Mouse (Mus musculus) heart, embryonic 15.5 days (tissue): ENCODE measurements around the gene Tmem52. TPM values are rescaled to one million over a fixed set of nuclear protein-coding genes. Genes with fewer than 3 reads are reported as not detected.
A peak's percentile ranks its signal among the peaks of the same experiment; 100 is the strongest.
"Not testable (repeated sequence)": the region's sequence is repeated elsewhere in the genome, so short reads cannot be mapped to it uniquely, and the experiment has no call there.

ENCODE experiments used
- ATAC-seq: fragments of 200-750 bp; cut with Nextera tagmentation; replicated peaks from 2 replicates; pipeline ENCODE4 v1.8.0; 2017; ENCODE audit warnings: low read depth, moderate TSS enrichment; ENCODE audit not compliant: insufficient number of reproducible peaks, insufficient read depth, low FRiP score
- H3K27ac ChIP-seq: fragments of 300-500 bp; sonication (generic); 2 replicates; pipeline ENCODE4 v1.5.1; 2015; ENCODE audit warnings: mild to moderate bottlenecking, inconsistent platforms
- H3K27me3 ChIP-seq: fragments of 300-500 bp; sonication (generic); 2 replicates; pipeline ENCODE4 v1.6.1; 2015; ENCODE audit warnings: inconsistent platforms
- H3K36me3 ChIP-seq: fragments of 300-500 bp; sonication (generic); 2 replicates; pipeline ENCODE4 v1.6.1; 2015; ENCODE audit warnings: mild to moderate bottlenecking, inconsistent platforms
- H3K4me1 ChIP-seq: fragments of 300-500 bp; sonication (generic); replicated peaks from 2 replicates; pipeline ENCODE4 v1.6.1; 2015; ENCODE audit warnings: inconsistent platforms
- H3K4me2 ChIP-seq: fragments of 300-500 bp; sonication (generic); 2 replicates; pipeline ENCODE4 v1.6.1; 2015; ENCODE audit warnings: inconsistent platforms, mild to moderate bottlenecking, moderate library complexity
- H3K4me3 ChIP-seq: fragments of 300-500 bp; sonication (generic); 2 replicates; pipeline ENCODE4 v1.5.1; 2015; ENCODE audit warnings: mild to moderate bottlenecking, inconsistent platforms
- H3K9ac ChIP-seq: fragments of 300-500 bp; sonication (generic); 2 replicates; pipeline ENCODE4 v1.6.1; 2015; ENCODE audit warnings: mild to moderate bottlenecking, inconsistent platforms
- H3K9me3 ChIP-seq: fragments of 300-500 bp; sonication (generic); replicated peaks from 2 replicates; pipeline ENCODE4 v1.6.1; 2016; ENCODE audit warnings: inconsistent platforms
- WGBS: fragments of 180-500 bp; shearing (Covaris S2); methylation state at CpG from one replicate; pipeline ENCODE4 v1.1.7; 2015; ENCODE audit warnings: mixed read lengths; 5-methylcytosine and 5-hydroxymethylcytosine counted together
- polyA plus RNA-seq: library from polyadenylated mRNA; unstranded; fragments of >200 nt; fragmentation: Nextera tagmentation; extraction: Ambion mirVana; gene quantifications from 2 replicates; pipeline ENCODE4 v1.2.1, GENCODE M21; 2015

Tmem52 gene
- not detected in 2 replicates for polyA plus RNA-seq

DNA sequence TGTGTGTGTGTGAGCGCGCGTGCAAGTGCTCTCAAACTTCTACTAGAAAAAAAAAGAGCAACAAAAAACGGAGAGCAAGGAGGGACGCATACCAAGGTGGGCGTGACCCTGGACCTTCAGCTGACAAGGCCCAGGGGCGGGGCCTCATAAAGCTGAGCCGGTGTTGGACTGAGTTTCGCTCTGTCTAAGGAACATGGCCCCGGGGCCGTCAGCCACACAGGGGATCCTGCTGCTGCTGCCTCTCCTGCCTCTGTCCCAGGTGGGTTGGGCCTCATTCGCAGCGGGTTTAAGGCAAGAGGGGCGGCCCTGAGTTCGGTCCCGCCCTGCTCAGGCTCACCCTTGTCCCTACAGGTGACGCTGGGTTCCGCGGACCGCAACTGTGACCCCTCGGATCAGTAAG lies at the start of gene Tmem52:
Gene Tmem52, plus strand, starts transcription at position 163 of the 400 bp plus-strand sequence.
- H3K4me1 ChIP-seq: peaks cover 14% of the 10 kb centered on the region
- H3K4me3 ChIP-seq: peak within 1 kb of the TSS; percentile 37
- H3K4me2 ChIP-seq: peak within 1 kb of the TSS; percentile 63
- H3K9ac ChIP-seq: 0 out of 2 replicates have a peak within 1 kb of the TSS, but pooled peaks have one; percentile 14
- ATAC-seq: 0 out of 2 replicates have a peak, but pooled peaks have one; percentile 12
- H3K27ac ChIP-seq: no peak within 1 kb of the TSS
- H3K9me3 ChIP-seq: no peaks in the 10 kb centered on the region
- peaks cover 17% of the 10 kb centered on the region for H3K27me3 ChIP-seq
- 10% methylated on average over 21 of the region's 21 CpGs for WGBS
- no peaks in the 10 kb centered on the region for H3K36me3 ChIP-seq

DNA sequence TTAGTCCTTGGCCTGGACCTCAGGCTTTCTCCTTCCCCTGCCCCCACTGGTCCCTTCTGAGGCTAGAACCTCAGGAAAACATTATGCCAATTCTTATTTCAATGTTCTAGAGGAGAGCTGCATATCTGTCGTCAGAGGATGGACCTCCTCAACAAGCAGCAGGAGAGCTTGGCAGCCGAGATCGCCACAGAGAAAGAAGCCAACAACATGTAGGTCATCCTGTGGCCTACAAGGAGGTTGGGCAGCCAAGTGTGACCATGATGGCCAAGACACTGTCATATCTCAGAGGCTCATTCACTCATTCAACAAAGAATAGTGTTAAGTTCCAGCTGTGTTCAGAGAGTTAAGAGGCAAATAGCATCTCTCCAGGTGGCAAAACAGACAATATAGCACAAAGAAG lies 48.8 kb upstream of the Tmem52 start:
- Histone ChIP-seq H3K9me3 (no peaks in the 10 kb centered on the region), H3K36me3 (no peaks in the 10 kb centered on the region), H3K4me3 (no peak overlapping the region), H3K4me2 (no peak overlapping the region), H3K4me1 (no peaks in the 10 kb centered on the region), H3K27ac (no peak overlapping the region), H3K27me3 (no peaks in the 10 kb centered on the region), H3K9ac (no peak overlapping the region)
- WGBS: 63% methylated on average over 3 of the region's 3 CpGs
- no peak for ATAC-seq

DNA sequence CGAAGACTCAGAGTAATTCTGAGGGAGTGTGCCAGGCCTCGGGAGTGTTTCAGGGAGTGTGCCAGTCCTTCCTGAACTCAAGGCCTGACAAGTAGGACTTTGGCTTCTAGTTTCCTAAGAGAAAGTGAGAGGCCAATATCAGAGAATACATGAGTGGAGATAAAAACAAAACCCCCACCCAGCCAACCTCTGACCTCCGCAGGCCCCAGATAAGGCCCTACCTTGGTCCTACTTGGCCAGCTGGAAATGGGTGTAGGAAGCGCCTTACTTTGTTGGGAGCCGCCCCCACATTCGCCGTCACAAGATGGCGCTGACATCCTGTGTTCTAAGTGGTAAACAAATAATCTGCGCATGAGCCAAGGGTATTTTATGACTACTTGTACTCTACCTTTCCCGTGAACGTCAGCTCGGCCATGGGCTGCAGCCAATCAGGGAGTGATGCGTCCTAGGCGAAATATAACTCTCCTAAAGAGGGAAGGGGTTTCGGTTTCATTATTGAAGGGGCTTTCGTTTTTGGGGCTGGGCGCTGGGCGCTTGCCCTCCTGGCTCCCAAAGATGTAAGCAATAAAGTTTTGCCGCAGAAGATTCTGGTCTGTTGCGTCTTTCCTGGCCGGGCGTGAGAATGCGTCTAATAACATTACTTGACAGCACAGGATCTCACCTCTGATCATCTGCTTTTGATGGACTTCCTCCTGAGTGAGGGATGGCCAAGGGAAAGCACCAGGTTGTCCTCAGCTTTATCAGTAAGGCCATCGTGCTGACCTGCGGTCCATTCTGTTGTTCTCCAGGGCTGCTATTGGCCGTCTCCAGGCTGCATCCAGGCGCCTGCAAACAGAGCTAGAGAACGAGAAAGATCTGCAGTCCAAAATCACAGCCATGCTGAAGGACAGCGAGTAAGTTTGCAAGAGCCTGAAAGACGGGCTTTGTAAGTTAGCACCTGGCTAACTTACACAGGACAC lies 47.2 kb upstream of the Tmem52 start:
- 72% methylated on average over 22 of the region's 30 CpGs for WGBS
- not testable (repeated sequence) for H3K9me3 ChIP-seq, H3K36me3 ChIP-seq, H3K27me3 ChIP-seq, H3K4me3 ChIP-seq, ATAC-seq, H3K27ac ChIP-seq, H3K9ac ChIP-seq, H3K4me2 ChIP-seq, H3K4me1 ChIP-seq

DNA sequence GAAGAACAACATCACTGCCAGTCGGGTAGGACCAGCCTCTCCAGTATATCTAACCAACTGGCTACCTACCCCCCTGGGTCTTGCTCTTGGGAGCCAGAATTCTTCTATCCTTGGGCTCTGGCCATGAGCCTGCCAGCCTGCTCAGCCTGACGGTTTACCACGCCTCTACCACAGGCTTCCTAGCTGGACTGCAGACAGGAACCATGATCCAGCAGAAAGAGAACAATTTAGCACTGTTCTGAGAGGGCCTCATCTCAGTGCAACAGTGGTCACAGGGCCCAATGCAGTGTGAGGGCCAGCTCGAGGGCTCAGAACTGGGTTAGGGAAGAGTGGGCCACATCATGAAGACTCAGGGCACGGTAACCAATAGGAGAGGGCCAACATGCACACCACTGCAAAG lies 44.9 kb upstream of the Tmem52 start:
- no peak for ATAC-seq
- H3K4me3 ChIP-seq: no peak overlapping the region

DNA sequence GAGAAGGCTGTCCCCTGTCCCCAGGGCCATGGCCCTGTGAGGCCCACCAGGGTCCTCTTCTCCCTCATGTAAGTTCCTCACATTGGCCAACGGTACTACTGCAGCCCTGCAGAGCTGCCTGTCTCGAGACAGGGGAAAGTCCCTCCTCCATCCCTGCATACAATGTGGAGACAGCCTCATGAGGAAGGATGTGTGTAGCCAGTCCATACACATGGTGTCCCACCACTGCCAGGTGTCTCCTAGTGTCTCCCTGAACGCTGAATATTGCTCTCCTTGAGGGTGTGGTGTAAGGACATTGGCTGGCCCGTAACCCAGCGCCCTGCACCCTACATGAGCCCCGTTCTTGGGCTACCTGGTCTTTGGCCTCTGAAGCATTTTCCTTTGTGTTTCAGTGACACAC lies 42.6 kb upstream of the Tmem52 start:
- ATAC-seq: no peak
- Histone ChIP-seq H3K9me3 (no peaks in the 10 kb centered on the region), H3K9ac (no peak overlapping the region), H3K4me1 (no peaks in the 10 kb centered on the region), H3K4me3 (no peak overlapping the region), H3K36me3 (no peaks in the 10 kb centered on the region), H3K27ac (no peak overlapping the region), H3K27me3 (0 out of 2 replicates have a peak, but pooled peaks cover 6% of the 10 kb centered on the region), H3K4me2 (no peak overlapping the region)
- 67% methylated on average over 6 of the region's 6 CpGs for WGBS

More for the DNA sequence above, 44.9 kb upstream of the Tmem52 start:
- Histone ChIP-seq H3K9ac (no peak overlapping the region), H3K27me3 (0 out of 2 replicates have a peak, but pooled peaks cover 6% of the 10 kb centered on the region), H3K4me1 (no peaks in the 10 kb centered on the region), H3K27ac (no peak overlapping the region), H3K4me2 (no peak overlapping the region), H3K36me3 (no peaks in the 10 kb centered on the region), H3K9me3 (no peaks in the 10 kb centered on the region)
- 73% methylated on average over 5 of the region's 5 CpGs for WGBS

DNA sequence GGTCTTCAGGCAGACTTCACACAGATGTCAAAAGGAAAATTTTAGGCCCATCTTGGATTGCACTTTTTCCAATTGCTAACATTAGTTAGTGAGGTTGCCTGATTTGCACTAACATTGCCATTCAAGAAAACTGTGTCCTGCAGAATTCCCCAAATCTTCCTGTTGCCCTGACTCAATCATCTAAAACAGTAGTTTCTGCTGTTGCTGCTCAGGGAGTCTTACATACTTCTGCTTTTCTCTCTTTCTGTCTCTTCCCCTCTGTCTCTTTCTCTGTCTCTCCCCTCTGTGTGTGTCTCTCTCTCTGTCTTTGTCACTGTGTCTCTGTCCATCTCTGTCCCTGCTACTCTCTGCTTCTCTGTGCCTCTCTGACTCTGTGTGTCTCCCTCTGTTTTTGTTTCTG lies 40.5 kb upstream of the Tmem52 start:
- Histone ChIP-seq H3K4me2 (no peak overlapping the region), H3K4me1 (no peaks in the 10 kb centered on the region), H3K4me3 (no peak overlapping the region), H3K9ac (no peak overlapping the region), H3K27ac (no peak overlapping the region), H3K9me3 (no peaks in the 10 kb centered on the region), H3K27me3 (0 out of 2 replicates have a peak, but pooled peaks cover 6% of the 10 kb centered on the region), H3K36me3 (no peaks in the 10 kb centered on the region)
- ATAC-seq: no peak

DNA sequence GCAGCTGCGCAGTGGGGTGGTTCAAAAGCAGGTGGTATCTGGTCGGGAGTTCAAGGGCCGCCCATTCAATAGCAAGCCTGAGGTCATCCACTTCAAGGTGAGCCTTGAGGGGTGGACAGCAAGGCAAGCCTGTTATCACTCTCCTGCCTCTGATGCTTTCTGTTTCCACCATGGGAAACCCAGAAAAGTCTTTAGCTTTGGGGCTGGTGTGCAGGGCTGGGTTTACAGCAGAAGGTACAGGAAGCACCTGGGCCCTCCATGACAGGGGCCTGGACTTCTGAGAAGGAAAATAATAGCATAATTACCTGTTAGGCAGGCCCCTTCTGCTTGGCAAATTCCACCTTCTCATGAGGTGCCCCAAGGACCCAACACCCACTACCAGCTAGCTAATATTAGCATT lies 39.7 kb upstream of the Tmem52 start:
- no peaks in the 10 kb centered on the region for H3K4me1 ChIP-seq
- WGBS: 68% methylated on average over 3 of the region's 3 CpGs
- no peaks in the 10 kb centered on the region for H3K9me3 ChIP-seq
- H3K4me3 ChIP-seq: no peak overlapping the region
- no peak overlapping the region for H3K27ac ChIP-seq
- H3K9ac ChIP-seq: no peak overlapping the region
- no peaks in the 10 kb centered on the region for H3K36me3 ChIP-seq
- no peak for ATAC-seq
- no peak overlapping the region for H3K4me2 ChIP-seq
- 0 out of 2 replicates have a peak, but pooled peaks cover 6% of the 10 kb centered on the region for H3K27me3 ChIP-seq

DNA sequence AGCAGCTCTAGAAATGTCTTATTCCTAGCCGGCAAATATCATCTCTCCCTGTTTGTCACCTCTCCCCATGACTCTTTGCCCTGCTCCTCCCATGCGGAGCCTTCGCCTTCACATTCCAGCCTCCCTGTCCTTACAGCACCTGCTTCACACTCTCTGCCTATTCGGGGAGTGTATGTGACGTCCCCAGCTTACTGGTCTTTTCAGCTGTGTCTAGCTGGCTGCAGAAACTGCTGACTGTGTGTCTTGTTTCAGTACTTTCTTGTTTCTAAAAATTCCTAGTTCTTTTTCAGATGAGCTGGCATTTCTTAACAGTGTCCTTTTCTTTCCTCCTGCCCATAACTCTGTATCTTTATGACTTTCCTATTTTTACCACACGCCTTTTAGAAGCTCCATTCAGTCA lies 36.6 kb upstream of the Tmem52 start:
- H3K4me2 ChIP-seq: no peak overlapping the region
- 74% methylated on average over 6 of the region's 6 CpGs for WGBS
- H3K9me3 ChIP-seq: no peaks in the 10 kb centered on the region
- no peaks in the 10 kb centered on the region for H3K27me3 ChIP-seq
- H3K4me3 ChIP-seq: no peak overlapping the region
- H3K27ac ChIP-seq: no peak overlapping the region
- no peaks in the 10 kb centered on the region for H3K4me1 ChIP-seq
- no peaks in the 10 kb centered on the region for H3K36me3 ChIP-seq
- H3K9ac ChIP-seq: no peak overlapping the region
- no peak for ATAC-seq

DNA sequence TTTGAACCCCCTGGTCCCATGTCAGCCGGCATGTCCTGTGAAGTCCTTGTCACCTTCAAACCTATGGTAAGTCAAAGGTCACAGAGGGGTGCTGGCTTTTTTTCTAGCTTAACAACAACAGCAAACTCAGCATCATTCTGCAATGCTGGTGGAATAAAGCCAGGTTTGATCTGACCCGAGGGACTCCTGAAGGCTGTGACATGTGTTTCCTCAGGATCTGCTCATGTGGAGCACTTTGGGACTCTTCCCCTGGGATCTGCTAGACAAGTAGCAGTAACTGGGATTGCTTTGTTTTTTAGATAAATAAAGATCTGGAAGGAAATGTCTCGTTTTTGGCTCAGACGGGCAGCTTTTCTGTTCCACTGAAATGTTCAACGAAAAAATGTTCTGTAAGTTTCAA lies 34.9 kb upstream of the Tmem52 start:
- no peak overlapping the region for H3K4me2 ChIP-seq
- H3K36me3 ChIP-seq: no peaks in the 10 kb centered on the region
- H3K4me3 ChIP-seq: no peak overlapping the region
- no peaks in the 10 kb centered on the region for H3K27me3 ChIP-seq
- H3K9ac ChIP-seq: no peak overlapping the region
- WGBS: 52% methylated on average over 5 of the region's 5 CpGs
- ATAC-seq: no peak
- no peak overlapping the region for H3K27ac ChIP-seq
- no peaks in the 10 kb centered on the region for H3K9me3 ChIP-seq
- no peaks in the 10 kb centered on the region for H3K4me1 ChIP-seq

DNA sequence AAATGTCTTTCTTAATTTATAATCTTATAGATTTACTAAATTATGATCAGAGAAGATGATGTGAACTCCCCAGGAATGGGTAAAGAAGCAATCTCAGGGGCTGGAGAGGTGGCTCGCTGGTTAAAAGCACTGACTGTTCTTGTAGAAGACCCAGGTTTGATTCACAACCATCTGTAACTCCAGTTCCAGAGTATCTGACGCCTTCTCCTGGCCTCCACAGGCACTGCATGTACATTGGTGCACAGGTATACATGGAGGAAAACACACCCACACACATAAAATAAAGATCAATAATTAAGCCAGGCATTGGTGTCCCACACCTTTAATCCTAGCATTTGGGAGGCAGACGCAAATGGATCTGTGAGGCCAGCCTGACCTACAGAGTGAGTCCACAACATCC lies 26.1 kb upstream of the Tmem52 start:
- no peak overlapping the region for H3K27ac ChIP-seq
- 63% methylated on average over 3 of the region's 3 CpGs for WGBS
- ATAC-seq: no peak
- no peaks in the 10 kb centered on the region for H3K27me3 ChIP-seq
- H3K9me3 ChIP-seq: no peaks in the 10 kb centered on the region
- no peak overlapping the region for H3K4me3 ChIP-seq
- no peaks in the 10 kb centered on the region for H3K4me1 ChIP-seq
- H3K36me3 ChIP-seq: no peaks in the 10 kb centered on the region
- H3K9ac ChIP-seq: no peak overlapping the region
- no peak overlapping the region for H3K4me2 ChIP-seq

DNA sequence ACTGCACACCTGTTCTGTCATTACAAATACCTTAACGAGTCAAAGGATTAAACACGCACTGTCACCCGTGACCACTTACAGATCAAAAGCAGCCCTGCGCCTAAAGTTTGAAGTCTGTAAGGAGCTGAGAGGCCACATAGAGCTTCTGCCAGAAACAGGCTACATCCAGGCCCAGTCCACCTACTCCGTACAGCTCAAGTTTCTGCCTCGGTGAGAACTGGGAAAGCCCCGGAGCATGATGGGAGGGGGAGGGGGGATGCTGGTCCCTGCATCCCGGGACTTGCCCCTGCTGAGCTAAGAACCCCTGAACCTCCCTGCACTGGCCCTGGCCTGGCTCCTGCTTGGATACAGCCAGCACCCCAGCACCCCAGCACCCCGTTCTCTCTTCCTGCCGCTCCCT lies 17.3 kb upstream of the Tmem52 start:
- Histone ChIP-seq H3K4me2 (no peak overlapping the region), H3K9ac (no peak overlapping the region), H3K9me3 (no peaks in the 10 kb centered on the region), H3K4me3 (no peak overlapping the region), H3K36me3 (no peaks in the 10 kb centered on the region), H3K4me1 (no peaks in the 10 kb centered on the region), H3K27ac (no peak overlapping the region), H3K27me3 (no peaks in the 10 kb centered on the region)
- ATAC-seq: no peak
- 31% methylated on average over 9 of the region's 10 CpGs for WGBS

DNA sequence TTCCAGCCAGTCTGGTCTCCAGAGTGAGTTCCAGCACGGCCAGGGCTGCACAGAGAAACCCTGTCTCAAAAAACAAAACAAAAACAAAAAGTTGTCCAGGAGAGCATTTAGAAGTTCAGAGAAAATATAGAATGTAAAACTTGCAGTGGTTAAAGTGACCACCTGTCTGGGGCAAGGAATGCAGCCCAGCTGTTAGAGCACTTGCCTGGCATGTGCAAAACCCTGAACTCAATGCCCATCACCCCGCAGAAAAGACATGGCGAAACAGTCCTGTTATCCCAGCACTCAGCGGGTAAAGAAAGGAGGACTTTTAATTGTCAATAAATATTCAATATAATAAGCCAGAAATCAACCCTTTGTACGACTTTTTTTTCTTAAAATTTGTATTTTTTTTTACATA lies 10.3 kb upstream of the Tmem52 start:
- Histone ChIP-seq H3K36me3 (no peaks in the 10 kb centered on the region), H3K27ac (no peak overlapping the region), H3K27me3 (peaks cover 10% of the 10 kb centered on the region), H3K4me1 (no peaks in the 10 kb centered on the region), H3K9ac (no peak overlapping the region), H3K4me3 (no peak overlapping the region), H3K4me2 (no peak overlapping the region), H3K9me3 (no peaks in the 10 kb centered on the region)
- 76% methylated on average over 5 of the region's 5 CpGs for WGBS
- ATAC-seq: no peak
